Mouse (Mus musculus) heart, postnatal 0 days (tissue): ENCODE results near the gene Abi3.

ENCODE experiments used
- CTCF ChIP-seq: IDR thresholded peaks from 2 replicates; pipeline ENCODE4 v1.5.1; 2016; ENCODE audit warnings: antibody characterized with exemption, control low read depth, low read depth
- EP300 ChIP-seq: IDR thresholded peaks from 2 replicates; pipeline ENCODE4 v1.6.1; 2016; ENCODE audit warnings: antibody characterized with exemption, low read depth

DNA sequence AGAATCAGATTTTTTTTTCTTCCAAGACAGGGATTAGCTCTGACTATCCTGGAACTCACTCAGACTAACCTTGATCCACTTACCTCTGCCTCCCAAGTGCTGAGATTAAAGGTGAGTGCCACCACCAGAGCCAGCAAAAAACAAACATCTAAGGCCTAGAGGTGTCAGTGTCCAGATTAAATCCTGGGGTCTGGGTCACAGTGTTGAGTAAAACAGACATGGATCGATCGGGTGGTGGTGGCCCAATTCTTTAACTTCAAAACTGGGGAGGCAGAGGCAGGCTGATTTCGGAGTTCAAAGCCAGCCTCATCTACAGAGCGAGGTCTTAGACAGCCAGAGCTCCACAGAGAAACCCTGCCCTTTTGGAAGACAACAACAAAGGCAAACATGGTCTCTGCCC, 19.8 kb downstream of the Abi3 start:
- TF ChIP-seq CTCF = no peak
- no peak for TF ChIP-seq EP300
